Mouse (Mus musculus) adrenal gland, postnatal 36 days (tissue): ENCODE results near the gene Cryzl2. TPM values are rescaled to one million over a fixed set of nuclear protein-coding genes. Genes with fewer than 3 reads are reported as not detected.

Experiments used
- DNase-seq, 2 experiments: peaks; one replicate each; pipeline ENCODE4 v3.0.0; 2021; ENCODE audit warnings: mixed read lengths in 1 of 2
- total RNA-seq, 2 experiments: library from RNA; stranded (reverse); gene quantifications; 2 replicates each; pipeline ENCODE4 v1.2.3; 2021

The Cryzl2 gene
- total RNA-seq, 2 experiments from 2014 or later = 42.6 to 60.1 TPM

DNA sequence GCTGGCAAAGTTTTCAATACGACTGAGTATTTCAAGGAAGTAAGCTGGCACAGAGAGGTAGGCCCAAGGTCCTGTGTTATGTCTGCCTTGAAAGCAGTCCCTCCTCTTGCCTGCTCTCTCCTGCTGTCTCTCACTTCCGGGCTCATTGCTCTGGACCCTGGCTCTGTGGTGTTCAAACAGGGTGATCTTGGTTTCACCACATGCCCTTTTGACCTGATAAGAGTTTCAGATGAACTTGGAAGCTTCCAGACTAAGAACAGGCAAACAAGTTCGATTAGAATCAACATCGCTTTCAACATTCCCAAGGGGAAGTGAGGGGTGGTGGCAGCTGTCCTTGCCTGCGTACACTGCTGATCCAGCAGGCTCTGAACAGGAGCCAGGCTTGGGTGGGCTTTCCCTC lies 68.2 kb downstream of the Cryzl2 start:
- no peak for DNase-seq

DNA sequence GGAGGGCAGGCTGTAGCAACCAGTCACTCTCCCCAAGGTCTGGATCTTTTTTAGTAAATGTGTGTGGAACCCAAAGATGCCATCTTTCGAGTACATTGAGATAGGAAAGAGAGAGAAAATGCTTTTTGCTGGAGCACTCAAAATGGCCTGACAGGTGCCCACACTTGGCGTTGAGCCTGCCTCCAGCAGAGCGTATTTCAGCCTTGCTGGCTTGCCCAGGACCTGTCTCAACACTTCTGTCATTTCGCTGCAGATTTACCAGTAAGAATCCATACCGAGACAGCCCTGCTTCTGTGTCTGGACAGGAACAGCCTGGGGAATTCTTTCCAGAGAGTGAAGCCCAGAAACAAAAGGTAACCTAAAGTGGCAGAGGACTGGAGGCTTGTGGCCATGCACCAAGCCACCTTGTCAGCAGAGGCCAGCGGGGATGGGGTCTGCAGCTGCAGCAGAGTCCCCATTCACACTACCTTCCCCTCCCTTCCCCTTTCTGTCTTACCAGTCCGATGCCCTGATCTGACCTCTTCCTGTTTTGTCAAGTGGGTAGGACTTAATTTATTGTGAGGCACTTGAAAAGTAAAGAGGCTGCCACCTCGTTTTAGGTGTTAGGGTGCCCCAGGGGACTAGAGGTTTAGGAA lies 74.6 kb downstream of the Cryzl2 start:
- no peak for DNase-seq

DNA sequence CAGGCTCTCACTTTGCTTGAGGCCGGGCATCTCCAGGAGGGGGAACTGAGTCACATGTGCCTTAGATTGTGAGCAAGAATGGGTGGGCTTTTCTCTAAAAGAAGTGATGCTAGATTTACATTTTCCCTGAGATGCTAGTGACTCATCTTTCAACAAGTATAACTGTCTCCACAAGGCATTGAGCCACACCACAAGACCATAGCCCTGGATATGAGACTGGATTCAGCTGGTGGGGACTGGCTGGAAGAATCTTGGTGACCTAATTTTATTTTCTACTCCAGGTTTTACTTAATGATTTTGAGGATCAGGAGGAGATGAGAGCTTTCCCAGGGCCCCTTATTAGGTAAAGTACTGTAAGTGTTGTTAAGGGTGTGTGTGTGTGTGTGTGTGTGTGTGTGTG lies 77.2 kb downstream of the Cryzl2 start:
- DNase-seq = no peak

DNA sequence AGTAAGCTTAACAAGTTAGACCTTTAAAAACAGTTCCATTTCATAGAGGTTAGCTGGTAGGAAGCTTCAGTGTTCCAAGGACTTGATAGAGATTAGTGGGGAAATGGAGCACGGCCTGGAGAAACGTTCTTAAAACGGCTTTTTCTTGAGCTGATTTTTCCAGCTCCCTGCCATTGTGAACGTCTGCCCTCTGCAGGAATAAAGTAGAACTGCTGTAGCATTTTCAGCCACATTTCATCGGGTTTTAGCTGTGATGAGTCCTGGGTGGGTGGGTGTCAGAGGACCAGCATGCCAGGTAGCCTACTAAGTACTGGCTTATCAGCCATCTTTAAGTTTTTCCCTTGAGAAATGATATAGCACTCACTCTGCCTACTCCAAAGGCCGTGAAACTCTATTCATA lies 78.1 kb downstream of the Cryzl2 start:
- DNase-seq = peak; percentile 25 to 51

DNA sequence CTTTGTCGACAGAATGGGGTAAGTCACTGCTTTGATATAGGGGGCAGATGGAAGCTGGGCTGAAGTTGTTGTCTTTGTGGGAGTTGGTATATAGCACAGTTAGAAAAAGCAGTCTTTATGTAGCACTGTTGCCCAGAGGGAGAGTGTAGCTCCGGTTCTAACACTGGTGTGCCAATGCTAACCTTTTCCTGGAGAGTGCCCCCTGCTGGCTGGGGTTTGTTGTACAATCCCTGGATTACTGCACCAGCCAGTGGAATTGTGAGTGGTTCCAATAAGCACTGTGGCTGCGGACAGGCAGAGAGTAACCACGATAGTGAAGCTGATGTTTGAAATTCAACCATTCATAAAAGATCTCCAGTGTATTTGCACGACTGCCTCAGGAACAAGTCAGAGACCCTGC lies 79.3 kb downstream of the Cryzl2 start:
- peak; percentile 38 to 51 for DNase-seq

Other genes starting within 250 kb of the Cryzl2 start
- gene Rasal2, start 46.0 kb upstream of the Cryzl2 start, total RNA-seq = 10 to 100 TPM; 13.3 to 16.9 TPM
- gene Sec16b, start 48.2 kb downstream of the Cryzl2 start, total RNA-seq = 1 to 10 TPM in 1 of 2 experiments, under 1 TPM in 1; 0.56 to 1.1 TPM